Mouse (Mus musculus): ENCODE measurements around the gene Paxbp1.
A peak's percentile ranks its signal among the peaks of the same experiment; 100 is the strongest.

Gene Paxbp1

GRCm38 (mm10) chr16:91053599-91053998 is 9.3 kb upstream of the Paxbp1 start:
- no peak for DNase-seq

- DNase-seq, result peak; percentile 47
Observed at GRCm38 (mm10) chr16:91045511-91045910, 1.2 kb upstream of the Paxbp1 start.

- peak; percentile 60 for DNase-seq
Observed at GRCm38 (mm10) chr16:91043461-91044248, 688 bp downstream of the Paxbp1 start.

- DNase-seq, result no peak
Observed at GRCm38 (mm10) chr16:91042640-91043039, 1.7 kb downstream of the Paxbp1 start.

- DNase-seq, result no peak
Observed at GRCm38 (mm10) chr16:91035866-91036265, 8.5 kb downstream of the Paxbp1 start.

- no peak for DNase-seq
Observed at GRCm38 (mm10) chr16:91030751-91031150, 13.6 kb downstream of the Paxbp1 start.

GRCm38 (mm10) chr16:91029901-91030300 is 14.4 kb downstream of the Paxbp1 start:
- DNase-seq, result no peak

GRCm38 (mm10) chr16:91029161-91029743 is 15.1 kb downstream of the Paxbp1 start:
- no peak for DNase-seq

GRCm38 (mm10) chr16:91026290-91026689 is 18.1 kb downstream of the Paxbp1 start:
- DNase-seq, result no peak

GRCm38 (mm10) chr16:91023384-91023783 is 21.0 kb downstream of the Paxbp1 start:
- DNase-seq, result no peak

GRCm38 (mm10) chr16:91020842-91021483 is 23.4 kb downstream of the Paxbp1 start:
- no peak for DNase-seq

- no peak for DNase-seq
Observed at GRCm38 (mm10) chr16:91019476-91019875, 24.9 kb downstream of the Paxbp1 start.

GRCm38 (mm10) chr16:91015761-91016160 is 28.6 kb downstream of the Paxbp1 start:
- no peak for DNase-seq

- DNase-seq, result no peak
Observed at GRCm38 (mm10) chr16:91011847-91012246, 32.5 kb downstream of the Paxbp1 start.

- peak; percentile 90 for DNase-seq
Observed at GRCm38 (mm10) chr16:91011021-91011683, 33.2 kb downstream of the Paxbp1 start, which contains the start of gene Synj1. Gene Synj1 (minus strand): TSS chr16:91011308.

GRCm38 (mm10) chr16:91010581-91011020 is 33.7 kb downstream of the Paxbp1 start:
- DNase-seq, result no peak

- DNase-seq, result no peak
Observed at GRCm38 (mm10) chr16:91009942-91010529, 34.3 kb downstream of the Paxbp1 start.

GRCm38 (mm10) chr16:91004915-91005538 is 39.3 kb downstream of the Paxbp1 start:
- no peak for DNase-seq

GRCm38 (mm10) chr16:91001098-91001497 is 43.2 kb downstream of the Paxbp1 start:
- no peak for DNase-seq

- DNase-seq, result no peak
Observed at GRCm38 (mm10) chr16:90999827-91000226, 44.5 kb downstream of the Paxbp1 start.

- no peak for DNase-seq
Observed at GRCm38 (mm10) chr16:90997822-90998221, 46.5 kb downstream of the Paxbp1 start.

Measured in kidney, adult 18-20 months (tissue).